Mouse (Mus musculus) induced T-regulatory cell, adult 2 months (primary cell): Measurements from ENCODE around the gene Adck1.
"Not testable (repeated sequence)": the region's sequence is repeated elsewhere in the genome, so short reads cannot be mapped to it uniquely, and the experiment has no call there.

ENCODE experiments used
- DNase-seq: peaks from one replicate; pipeline ENCODE4 v3.0.0-alpha.2; 2012; ENCODE audit warnings: low read depth

Adck1 gene

DNA sequence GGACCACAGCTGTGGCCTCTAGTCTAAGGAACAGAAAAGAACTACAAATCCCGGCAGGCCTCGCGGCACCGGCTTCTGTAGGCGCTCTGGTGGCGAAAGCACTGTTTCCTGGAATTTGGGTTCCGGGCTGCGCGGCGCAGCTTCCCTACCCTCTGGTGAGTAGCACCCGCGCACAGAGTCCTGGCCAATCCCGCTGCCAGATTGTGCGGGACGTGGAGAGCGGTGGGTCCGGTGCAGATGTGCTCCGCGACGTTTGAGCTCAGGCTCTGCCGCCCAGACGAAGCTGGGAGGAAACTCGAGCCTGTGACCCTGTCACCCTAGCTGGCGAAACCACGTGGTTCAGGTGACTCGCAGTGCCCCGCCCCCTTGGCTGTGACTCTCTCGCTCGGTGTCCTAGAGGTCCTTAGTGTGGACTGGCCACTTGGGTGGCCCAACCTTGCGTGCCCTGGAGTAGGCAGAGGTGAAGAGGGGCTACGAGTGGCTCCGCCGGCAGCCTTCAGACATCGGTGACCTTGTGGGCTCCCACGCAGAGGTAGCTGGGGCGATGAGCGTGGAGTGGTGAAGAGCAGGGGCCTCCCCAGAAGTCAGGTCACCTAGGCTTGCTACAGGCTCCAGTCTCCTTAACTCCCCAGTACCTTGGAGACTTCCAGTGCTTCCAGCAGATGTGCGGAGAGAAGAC is at the start of gene Adck1:
Adck1 (plus strand) TSS at position 114 of the 679 bp plus-strand sequence.
- peak; percentile 91 for DNase-seq

- DNase-seq: no peak
These were observed 45.8 kb upstream of the Adck1 start for GRCm38 (mm10) chr12:88314556-88314955.

- DNase-seq: not testable (repeated sequence)
These were observed 36.4 kb upstream of the Adck1 start, which contains the start of gene Gm5039 for GRCm38 (mm10) chr12:88323926-88324325. TSS of gene Gm5039 (minus strand) at chr12:88324026.

DNA sequence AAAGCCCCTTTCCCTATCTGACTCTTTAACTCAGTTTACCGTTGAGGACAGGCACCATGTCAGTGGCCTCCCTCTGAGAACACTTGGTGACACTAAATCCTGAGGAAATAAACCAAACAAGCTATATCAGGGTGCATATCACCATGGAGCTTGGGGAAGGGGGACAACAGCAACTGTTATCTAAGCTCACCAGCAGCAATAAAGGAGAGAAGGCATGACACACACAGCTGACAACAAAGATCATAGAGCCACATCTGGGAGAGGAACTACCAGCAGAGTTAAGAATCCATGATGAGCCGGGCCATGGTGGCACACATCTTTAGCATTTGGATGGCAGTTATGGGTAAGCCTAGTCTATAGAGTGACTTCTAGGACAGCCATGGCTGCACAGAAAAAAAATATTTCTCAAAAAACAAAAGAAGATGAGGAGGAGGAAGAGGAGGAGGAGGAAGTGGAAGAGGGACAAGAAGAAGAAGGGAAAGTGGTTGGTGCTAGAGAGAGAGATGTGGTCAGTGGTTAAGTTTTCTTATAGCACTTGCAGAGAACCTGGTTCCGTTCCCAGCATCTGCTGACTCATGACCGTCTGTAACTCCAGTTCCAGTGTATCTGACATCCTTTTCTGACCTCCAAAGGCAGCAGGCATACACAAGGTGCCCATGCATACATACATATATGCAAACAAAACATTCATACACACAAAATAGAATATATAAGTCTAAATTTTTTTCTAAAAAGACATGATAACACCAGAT is 23.5 kb upstream of the Adck1 start:
- not testable (repeated sequence) for DNase-seq

DNA sequence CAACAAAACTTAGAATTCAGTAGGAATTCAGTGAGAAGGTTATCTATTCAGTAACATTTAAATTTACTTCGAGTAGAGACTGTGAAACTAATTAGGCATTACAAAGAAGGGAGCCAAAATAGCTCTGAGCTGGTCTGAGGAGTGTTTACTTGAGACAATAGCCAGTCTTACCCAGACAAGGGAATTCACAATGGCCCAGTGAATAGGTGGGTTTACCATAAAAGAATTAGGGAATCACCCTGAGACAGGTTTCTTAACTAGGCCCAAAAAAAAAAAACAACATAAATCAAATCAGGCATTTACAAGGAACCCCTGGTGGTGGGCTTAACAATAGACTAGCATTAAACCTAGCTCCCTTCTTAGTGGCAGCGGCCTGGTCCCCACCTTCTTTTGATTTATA is 19.1 kb upstream of the Adck1 start:
- DNase-seq: not testable (repeated sequence)

DNA sequence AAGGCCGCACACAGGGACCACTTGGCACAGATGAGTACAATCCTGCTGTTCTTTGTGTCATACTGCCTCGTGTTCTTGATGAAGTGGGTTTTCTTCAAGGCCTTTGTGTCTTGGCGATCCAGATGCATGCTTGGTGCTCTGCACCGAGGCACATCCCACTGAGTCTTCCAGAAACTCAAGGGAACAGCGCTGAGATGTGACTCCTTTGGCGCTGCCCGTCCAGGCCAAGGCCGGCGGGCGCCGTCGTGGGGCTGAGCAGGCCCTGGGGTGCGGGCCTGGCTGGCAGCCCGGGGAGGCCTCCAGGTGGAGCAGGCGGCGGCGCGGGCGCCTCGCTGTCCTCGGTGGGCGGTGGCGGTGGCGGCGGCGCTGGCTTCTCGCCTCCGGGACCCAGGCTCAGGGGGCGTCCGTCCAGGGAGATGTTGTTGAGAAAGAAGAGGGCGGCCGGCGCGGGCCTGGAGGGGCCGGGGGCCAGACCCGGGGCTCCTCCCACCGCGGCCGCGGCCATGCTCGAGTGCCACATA is 6.1 kb upstream of the Adck1 start:
- DNase-seq: no peak

- no peak for DNase-seq
These were observed 729 bp downstream of the Adck1 start for GRCm38 (mm10) chr12:88361120-88361445.

- DNase-seq: no peak
These were observed 7.3 kb downstream of the Adck1 start for GRCm38 (mm10) chr12:88367673-88368072.

- no peak for DNase-seq
These were observed 8.3 kb downstream of the Adck1 start for GRCm38 (mm10) chr12:88368618-88369017.

GRCm38 (mm10) chr12:88369690-88370089 is 9.3 kb downstream of the Adck1 start:
- DNase-seq: not testable (repeated sequence)

DNA sequence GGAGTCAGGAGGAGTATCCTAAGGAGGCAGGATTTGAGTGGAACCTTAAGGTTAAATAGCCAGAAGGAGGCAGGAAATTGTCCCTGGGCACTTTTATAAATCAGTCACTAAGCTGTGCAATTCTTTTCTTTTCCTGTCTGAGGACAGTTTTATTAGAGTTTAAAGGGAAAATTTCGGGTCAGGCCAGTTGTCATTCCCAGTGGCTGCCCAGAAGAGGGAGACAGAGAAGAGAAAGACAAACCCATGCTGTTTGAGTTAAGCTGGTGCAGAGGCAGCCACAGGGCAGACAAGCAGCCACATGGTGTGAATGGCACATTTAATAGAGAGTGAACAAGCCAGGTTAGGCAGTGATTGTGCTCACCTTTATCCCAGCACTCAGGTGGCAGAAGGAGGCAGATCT is 10.0 kb downstream of the Adck1 start:
- DNase-seq: not testable (repeated sequence)

GRCm38 (mm10) chr12:88372018-88372417 is 11.7 kb downstream of the Adck1 start:
- DNase-seq: no peak

DNA sequence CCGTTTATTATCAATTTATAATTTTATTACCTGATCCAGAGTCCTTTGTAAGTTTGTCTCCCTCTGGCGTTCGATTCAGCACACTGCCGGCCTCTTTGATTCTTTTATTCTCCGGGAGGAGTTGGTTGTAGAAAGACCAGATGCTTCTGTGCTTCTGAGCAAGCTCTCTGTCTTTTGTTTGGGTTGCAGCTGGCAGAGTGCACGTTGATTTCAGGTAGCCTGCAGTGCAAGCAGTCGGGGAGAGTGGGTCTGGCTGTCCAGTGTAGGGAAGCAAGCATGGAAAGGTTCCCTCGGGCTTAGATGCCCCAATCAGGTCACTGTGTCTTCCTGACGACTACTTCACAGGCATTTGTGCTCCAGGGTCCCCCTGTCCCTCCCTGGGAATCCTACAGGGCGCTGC is 16.5 kb downstream of the Adck1 start:
- peak; percentile 26 for DNase-seq

GRCm38 (mm10) chr12:88378256-88378655 is 17.9 kb downstream of the Adck1 start:
- DNase-seq: peak; percentile 8

GRCm38 (mm10) chr12:88388832-88389231 is 28.5 kb downstream of the Adck1 start:
- no peak for DNase-seq

DNA sequence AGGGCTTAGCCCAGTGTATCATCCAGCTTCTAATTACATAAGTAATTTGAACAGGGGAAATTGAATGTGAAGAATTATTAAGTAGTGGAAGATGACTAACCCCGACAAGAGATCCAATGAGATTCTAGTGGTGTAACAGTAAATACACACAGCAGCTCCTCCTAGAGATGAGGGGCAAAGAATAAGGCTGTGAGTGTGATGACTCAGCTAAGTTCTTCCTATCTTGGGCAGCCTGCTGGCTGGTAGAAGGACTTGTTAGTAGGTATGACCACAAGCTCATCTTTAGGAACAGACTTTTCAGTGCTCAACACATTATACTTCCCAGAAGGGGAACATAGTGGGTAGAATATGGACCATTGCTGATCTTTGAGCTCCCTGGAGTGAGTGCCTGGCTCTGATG is 38.3 kb downstream of the Adck1 start:
- no peak for DNase-seq

- no peak for DNase-seq
These were observed 43.2 kb downstream of the Adck1 start for GRCm38 (mm10) chr12:88403541-88403940.

- DNase-seq: peak; percentile 76
These were observed 44.8 kb downstream of the Adck1 start for GRCm38 (mm10) chr12:88405113-88405512.

- no peak for DNase-seq
These were observed 47.6 kb downstream of the Adck1 start for GRCm38 (mm10) chr12:88407996-88408322.

DNA sequence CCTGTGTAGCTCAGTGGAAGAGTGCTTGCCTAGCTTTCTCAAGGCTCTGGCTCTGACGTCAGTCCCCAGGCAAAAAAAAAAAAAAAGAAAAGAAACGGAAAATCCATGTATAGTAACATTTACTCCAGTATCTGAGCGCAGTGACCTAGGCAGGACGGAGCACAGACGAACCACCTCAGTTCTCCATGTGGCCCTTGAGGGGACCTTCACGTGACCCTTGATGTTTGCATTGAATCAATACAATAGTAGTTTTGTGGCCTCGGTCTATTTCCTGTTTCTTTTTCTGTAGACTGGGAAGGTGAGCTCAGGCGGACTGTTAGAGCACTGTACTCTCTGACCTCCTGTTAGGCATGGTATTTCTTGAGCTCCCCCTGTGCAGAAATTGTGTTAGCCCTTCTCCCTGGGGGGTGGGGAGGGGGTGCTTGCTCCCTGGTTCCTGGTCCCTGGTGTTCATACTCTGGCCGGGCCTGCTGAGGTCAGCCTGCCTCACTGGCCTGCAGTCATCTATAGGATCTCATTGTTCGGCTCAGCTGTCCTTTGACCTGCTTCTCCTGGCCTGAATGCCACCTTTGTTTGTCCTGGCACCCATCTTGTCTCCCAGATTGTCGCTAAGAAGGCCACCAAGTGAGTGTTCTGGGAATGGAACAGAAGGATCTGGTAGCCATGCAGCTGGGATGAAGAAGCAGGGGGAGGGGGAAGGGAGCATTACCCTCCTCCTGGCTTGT is 48.1 kb downstream of the Adck1 start:
- peak; percentile 75 for DNase-seq

GRCm38 (mm10) chr12:88413239-88413638 is 52.9 kb downstream of the Adck1 start:
- DNase-seq: no peak

- DNase-seq: no peak
These were observed 59.7 kb downstream of the Adck1 start for GRCm38 (mm10) chr12:88419912-88420621.
